Mouse (Mus musculus): ENCODE results near the gene Nudt6. TPM values are rescaled to one million over a fixed set of nuclear protein-coding genes. Genes with fewer than 3 reads are reported as not detected.

Gene Nudt6
- polyA plus RNA-seq (2017; shearing (Covaris generic)) = 10 to 100 TPM; 22.8 to 38.7 TPM

DNA sequence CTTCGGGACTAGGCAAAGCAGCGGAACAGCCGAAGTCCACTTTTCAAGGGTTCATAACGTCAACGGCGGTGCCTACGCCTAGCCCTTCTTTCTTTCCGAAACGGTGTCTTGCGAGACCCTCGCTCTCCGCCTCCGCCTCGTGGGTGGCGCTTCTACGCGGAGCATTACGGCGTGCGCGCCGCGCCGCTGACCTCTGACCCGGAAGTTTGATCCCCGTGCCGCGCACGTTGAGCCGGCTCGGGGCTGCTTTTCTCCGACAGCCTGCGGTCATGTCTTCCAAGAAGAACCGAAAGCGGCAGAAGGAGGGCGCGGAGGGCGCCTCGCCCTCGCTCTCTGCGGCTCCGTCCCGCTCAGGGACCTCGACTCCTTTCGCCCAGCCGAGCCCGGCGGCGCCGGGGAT, at the start of gene Nudt6:
Gene Nudt6 (minus strand): TSS at position 140 of the 400 bp plus-strand sequence.

DNA sequence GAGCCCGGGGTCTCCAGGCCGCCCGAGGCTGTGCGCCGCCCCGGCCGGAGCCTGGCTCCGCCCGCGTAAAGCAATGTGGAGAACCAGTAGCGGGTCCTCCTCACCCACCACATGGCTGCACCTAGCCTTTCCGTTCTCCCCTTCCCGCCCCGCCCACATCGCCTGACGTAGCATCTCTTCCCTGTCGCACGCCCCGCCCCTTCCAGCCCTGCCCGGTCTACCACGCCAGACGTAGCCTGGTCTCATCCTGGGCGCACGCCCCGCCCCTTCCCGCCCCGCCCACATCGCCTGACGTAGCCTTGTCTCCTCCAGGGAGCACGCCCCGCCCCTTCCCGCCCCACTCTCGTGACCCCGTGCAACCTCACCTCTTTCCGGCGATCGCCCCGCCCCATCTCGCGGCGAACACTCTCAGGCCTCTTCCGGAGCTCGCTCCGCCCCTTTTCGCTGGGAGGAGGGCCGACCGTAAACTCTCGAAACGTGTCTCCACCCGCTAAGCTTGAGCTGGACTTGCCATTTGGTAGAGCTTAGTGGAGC, 486 bp downstream of the Nudt6 start, which contains the start of gene Spata5:
Gene Spata5 (plus strand): TSS at position 439 of the 534 bp plus-strand sequence.

Other genes with a start within 250 kb of the Nudt6 start
- gene Il21, start 187.6 kb downstream of the Nudt6 start, polyA plus RNA-seq (2017; shearing (Covaris generic)) = 1 to 10 TPM in 1 of 2 experiments, under 1 TPM in 1; 0.33 to 1.2 TPM
- 1 to 10 TPM; 2.3 to 5.5 TPM for gene Bbs12, start 107.7 kb downstream of the Nudt6 start, polyA plus RNA-seq (2017; shearing (Covaris generic))
- gene Cetn4, start 107.5 kb downstream of the Nudt6 start, polyA plus RNA-seq (2017; shearing (Covaris generic)) = 1 to 10 TPM; 1.7 to 2.3 TPM
- gene Fgf2, start 71.9 kb downstream of the Nudt6 start, polyA plus RNA-seq (2017; shearing (Covaris generic)) = 1 to 10 TPM; 4.0 to 8.1 TPM
- 10 to 100 TPM; 36.2 to 42.6 TPM for gene Spata5, start 315 bp downstream of the Nudt6 start, polyA plus RNA-seq (2017; shearing (Covaris generic))
- gene Spry1, start 219.7 kb upstream of the Nudt6 start, polyA plus RNA-seq (2017; shearing (Covaris generic)) = 10 to 100 TPM; 24.4 to 39.5 TPM

Measured in inflammation-experienced regulatory T-cells (primary cell).